Mouse (Mus musculus) gastrocnemius, postnatal 4 days (tissue): Measurements from ENCODE around the gene Gadd45b. TPM values are rescaled to one million over a fixed set of nuclear protein-coding genes. Genes with fewer than 3 reads are reported as not detected.

Experiments
- DNase-seq, 2 experiments: peaks; one replicate each; pipeline ENCODE4 v3.0.0; 2021 to 2022; ENCODE audit warnings: low spot score in 2 of 2, mixed read lengths in 2 of 2
- total RNA-seq, 2 experiments: library from RNA; stranded (reverse); gene quantifications; 2 replicates each; pipeline ENCODE4 v1.2.3; 2021

Gene Gadd45b
- total RNA-seq, 2 experiments from 2014 or later: 13.5 to 16.3 TPM

DNA sequence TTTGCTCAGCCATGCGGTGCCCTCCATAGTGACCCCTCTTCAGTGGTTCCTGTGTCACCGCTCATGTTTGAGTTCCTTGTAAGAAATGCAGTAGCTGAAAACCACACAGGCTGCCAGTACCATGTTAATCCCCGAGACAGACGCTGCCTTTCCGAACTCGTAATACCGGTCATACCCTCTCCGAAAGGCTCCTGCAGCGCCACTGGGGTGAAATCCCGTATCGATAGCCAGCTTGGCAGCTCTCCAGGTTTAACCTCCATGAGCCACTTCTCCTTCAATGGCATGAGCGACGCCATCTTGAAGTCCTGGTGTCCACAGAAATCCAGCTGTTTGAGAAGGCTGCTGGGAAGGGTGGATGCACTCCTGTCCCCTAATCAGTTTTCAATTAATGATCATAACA lies 24.5 kb downstream of the Gadd45b start:
- DNase-seq: no peak

DNA sequence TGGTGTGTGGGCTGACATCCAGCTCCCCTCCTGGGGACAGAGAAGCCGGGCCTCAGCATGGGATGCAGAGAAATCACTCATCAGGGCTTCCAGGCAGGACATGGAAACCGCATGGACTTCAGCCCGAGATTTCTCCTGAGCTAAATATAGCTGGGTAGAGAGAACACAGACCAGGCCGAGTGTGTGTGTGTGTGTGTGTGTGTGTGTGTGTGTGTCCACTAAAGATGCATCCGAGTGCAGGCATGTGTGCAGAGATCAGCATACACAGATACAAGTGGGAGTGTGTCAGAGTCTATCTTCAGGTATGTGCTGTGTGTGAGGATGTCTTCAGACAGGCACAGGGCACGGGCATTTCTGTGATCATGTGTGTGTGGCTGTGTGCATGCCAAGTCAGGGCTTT lies 25.0 kb downstream of the Gadd45b start:
- no peak for DNase-seq

DNA sequence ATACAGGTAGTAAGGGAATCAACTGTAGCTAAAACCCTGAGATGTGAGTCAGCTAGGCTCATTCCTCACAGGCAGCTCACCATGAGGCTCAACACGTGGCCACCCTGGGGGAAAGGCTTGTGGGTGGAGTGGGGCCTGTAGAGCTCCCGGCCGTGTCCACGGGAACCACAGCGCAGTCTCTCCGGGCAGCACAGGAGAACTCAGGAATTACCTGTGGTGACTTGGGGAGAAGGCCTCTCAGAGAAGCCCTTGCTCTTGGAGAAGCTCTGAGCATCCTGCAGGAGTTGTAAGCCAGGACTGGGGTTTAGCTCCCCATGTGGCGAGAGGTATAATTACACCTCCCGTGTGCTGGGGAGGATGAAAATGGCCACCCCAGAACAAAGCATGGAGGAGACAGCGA lies 25.7 kb downstream of the Gadd45b start:
- no peak for DNase-seq

DNA sequence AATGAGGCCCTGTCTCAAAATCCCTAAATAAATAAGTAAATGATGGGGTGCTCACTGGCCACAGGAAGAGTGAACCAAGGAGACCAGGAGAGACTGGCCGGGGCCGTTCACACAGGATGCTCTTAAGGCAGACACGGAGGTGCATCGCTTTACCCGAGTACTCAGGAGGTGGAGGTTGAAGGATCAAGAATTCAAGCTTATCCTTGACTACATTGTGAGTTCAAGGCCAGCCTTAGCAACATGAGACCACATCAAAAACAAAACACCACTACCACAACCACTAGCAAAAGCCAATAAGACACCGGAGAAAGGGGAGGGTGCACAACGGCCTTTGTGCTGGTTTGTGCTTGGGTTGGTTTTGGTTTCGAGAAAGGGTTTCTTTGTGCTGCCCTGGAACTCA lies 26.5 kb downstream of the Gadd45b start:
- no peak for DNase-seq

DNA sequence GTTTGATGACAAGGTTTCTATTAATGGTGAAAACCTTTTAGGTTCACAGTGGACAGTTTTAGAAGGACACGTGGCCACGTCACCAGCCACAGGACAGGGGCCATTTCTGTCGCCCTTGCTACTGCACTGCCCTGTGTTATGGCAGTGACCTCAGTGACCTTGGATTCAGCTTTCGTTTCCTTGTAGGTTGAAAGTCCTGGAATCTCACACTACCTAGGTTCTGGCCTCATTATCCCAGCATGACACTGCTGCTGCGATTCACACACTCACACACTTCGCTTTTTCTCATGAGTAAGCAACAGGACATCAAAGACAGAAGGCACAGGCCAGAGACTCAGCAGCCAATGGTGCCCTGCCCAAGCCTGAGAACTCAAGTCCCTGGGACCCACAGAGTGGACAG lies 27.0 kb downstream of the Gadd45b start:
- no peak for DNase-seq

DNA sequence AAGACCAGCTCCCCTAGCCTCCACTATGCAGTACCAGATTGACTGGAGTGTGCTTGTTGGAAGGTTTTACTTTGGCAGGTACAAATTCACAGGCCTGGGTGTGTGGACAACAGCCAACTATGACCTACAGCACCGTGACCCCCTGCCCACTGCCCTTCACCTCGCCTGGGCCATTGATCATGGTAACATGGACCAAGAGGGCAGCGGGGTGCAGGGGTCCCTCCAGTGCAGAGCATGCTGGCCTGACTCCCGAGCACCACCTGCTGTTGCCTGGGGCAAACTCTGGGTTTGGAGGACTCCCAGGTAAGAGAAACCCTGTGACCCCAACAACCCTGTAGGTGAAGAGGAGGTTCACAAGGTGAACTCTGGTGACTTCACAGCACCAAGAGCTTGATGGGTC lies 27.9 kb downstream of the Gadd45b start:
- DNase-seq: no peak

DNA sequence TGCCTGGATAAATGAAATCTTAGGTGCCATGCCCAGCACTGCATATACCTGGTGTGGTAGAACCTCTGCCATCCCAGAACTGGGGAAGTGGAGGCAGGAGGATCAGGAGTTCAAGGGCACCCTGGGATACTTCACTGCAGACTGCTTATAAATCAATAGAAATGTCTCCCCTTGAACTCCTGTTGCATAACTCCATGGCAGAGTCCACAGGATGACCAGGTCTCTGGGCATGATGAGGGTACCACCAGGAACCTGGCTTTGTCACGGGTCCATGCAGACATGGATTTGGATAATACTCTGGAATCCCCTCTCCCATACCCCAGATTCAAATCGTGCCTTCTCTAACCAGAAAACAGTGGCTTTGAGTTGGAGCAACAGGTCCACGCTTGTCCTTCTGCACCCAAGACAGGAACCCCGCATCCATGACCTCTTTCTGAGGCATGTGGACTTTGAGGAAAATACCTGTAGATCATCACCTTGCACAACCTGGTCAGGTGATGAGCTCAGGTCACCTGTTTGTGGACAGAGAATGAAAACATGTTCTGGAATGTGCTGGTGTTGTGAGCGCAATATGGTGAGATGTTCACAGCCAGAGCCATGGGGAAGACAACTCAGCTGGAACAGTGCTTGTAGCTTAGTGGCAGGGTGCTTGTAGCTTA lies 29.2 kb downstream of the Gadd45b start:
- DNase-seq: no peak

DNA sequence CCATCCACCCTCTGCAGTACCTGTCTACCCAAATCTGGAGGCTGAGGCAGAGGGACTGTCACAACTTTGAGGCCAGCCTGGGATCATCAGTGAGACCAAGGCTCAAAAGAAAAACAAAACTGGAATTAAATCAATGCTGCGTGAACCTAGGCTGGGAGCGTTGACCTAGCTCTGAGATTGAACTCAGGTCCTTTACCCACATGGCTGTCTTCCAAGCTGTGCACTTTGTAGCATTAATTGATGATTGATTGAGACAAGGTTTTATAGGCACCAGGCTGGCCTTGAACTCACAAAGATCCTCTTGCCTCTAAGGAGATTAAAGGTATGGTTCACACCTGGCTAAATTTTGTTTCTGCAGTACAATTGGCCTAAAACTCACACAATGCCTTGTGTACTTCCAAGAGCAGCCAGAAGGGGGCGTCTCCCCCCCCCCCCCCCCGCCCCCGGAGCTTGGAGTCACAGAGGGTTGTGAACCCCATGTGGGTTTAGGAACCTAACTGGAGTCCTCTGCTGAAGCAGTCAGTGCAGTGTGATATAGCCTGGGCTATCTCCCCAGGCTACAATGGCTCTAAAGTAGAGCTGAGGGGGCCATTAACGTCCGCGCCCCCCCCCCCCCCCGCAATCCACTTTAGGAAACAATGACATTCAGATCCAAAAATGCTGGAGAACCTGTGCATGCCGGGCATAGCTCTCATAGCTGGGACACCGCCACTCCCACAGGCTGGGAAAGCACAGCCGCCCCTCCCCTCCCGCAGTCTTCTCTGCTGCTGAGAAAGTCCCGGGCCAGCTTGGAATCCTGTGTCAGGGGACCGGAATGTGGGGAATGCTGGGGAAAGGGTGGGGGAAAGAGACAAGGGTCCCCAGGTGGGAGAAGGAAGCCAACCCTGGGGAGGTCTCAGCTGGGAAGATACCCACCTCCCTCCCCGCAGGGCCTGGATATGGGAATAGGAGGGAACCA lies 31.0 kb downstream of the Gadd45b start:
- DNase-seq: peak in 1 of 2 experiments; percentile 75

DNA sequence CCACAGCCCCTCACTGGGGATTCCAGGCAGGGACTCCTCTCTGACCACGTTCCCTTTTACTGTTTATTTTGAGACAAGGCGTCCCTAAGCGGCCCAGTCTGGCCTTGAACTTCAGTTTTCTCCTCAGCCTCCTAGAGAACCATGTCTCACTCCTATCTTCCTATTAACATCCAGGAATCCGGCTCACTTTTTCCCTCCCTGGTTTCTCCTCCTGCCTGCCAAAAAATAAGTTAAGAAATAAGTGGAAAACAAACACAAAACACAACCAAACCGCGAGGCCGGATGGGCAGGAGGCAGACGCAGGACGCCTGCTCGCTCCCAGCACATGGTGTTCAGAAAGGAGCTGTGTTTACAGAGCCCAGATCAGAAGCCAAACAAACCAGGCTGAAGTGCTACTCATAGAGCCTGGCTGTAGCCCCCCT lies 32.2 kb downstream of the Gadd45b start:
- no peak for DNase-seq

DNA sequence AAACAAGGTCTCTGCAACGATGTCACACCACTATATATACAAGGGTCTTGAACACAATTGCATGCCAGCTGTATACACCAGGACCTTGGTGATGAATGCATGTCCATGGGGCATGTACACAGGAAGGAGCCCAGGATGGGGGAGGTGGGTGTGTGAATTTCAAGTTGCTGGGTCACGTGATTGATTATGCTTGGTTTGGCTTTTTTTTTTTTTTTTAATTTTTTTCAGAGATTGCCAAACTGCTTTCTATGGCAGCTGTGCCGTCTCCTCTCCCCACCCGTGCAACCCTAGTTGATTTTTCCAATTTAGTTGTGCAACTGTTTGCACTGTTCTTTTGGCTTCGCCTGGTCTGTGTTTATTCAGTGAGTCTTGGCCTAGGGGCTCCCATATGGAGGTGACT lies 32.7 kb downstream of the Gadd45b start:
- no peak for DNase-seq

DNA sequence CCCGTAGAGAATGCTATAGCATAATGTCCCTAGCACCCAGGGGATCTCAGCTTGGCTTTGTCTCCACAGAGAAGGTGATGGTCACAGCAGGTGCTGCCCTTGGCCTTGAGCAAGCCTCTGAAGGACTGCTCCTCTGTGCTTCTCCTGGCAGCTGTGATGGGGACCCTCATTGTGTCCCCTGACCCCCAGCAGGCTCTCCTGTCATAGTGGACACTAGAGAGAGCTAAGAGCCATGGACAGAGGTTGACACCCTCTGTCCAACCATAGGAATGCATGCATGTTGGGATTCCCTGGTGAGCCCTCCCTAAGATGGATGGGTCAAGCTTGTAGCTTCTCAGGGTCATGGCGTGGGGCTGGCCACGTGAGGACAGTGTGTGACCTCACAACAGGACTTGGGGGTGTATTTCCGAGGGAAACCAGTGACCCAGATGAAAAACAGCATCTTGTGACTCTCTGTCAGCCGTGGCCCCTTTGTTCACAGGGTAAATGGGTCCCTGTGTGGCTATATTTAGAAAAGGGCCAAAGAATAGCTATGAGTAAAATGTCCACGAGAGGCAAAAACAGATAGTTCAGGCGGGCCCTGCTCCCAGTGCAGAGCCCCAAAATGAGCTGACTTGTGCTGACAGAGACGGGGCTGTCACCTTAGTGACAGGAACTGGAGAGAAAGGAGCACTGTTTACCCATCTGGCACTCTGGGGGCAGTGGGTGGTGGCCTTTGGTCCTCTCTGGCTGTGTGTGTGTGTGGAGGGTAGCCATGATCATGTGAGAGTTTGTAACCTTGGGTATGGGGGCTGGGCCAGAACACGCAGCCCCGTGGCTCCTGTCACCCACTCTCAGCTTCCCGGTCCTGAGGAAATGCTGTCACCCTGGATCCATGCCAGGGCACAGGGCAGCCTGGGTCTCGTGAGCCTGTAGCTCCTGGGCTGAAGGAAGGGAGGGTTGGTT lies 33.4 kb downstream of the Gadd45b start:
- DNase-seq: no peak

DNA sequence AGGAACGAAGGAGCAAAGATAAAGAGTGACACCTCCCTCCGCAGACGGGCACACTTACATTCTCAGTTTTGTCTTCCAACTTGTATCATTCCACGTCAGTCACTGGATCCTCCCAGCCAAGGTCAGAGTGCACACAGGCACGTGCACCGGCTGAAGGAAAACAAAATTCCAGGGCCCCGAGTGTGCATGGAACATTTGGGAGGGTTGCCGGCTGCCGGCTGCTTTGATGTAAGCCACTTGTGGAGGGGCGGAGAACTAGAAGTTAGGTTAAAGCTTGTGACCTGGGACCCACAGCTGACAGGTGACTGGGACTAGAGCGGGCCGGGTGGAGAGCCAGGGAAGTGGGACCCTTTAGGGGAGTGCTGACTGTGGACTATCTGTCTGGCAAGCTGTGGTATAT lies 36.4 kb downstream of the Gadd45b start:
- no peak for DNase-seq

DNA sequence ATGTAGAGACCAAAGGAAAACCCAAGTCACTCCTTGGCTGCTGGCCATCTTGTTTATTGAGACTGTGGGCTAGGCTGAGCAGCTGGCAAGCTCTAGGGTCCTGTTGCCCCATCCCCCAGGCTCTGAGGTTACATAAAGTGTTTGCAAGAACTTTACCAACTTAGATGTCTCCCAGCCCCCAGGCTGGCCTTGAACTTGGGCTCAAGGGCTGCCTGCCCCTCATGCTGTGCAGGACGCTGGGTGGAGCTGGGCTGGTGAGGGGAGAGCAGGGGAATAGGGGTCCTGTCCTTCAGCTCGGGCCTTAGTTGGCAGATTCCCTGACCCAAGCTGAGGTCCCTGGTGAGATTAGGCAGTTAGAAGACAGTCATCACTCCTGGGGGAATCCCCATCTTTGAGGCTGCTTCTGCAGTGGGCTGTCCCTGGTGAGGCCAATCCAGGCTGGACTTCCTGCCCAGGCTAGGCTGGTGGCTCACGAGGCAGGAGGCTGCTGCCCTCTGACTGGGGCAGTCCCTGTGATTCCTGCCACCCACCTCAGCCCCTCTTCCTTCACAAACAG lies 37.3 kb downstream of the Gadd45b start:
- no peak for DNase-seq

DNA sequence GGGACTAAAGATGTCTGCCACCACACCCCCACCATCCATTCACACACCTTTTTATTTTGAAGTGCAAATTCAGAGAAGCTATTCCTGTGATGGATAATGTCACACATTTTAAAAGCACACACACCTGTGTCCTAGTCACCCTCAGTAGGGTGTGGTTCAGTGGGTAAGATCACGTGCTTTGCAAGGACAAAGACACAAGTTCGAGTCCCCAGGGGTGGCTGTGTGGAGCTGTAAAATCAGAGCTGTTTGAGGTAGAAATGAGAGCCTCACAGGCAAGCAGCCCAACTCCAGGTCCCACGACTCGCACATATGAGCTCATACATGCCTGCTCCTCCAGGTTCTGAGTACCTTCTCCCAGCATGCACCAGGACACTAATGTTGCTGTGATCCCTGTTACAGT lies 38.2 kb downstream of the Gadd45b start:
- no peak for DNase-seq

DNA sequence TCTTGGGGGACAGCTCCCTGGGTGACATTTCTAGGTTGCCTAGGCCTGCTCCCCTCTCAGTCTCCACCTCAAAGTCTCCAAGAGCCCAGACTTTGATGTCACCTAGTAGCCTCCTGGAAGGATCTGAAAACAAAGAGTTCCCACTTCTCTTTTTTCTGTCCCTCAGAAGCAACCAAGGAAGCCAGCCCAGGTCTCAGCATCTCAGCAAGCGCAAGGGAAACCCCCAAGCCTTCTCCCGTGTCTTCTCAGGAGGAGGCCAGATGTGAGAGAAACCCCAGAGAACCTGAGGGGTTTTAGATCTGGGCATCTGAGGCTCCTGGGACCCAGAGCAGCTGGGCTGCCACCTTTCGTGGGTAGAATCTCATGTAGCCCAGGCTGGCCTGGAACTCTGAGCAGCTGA lies 39.4 kb downstream of the Gadd45b start:
- DNase-seq: no peak

DNA sequence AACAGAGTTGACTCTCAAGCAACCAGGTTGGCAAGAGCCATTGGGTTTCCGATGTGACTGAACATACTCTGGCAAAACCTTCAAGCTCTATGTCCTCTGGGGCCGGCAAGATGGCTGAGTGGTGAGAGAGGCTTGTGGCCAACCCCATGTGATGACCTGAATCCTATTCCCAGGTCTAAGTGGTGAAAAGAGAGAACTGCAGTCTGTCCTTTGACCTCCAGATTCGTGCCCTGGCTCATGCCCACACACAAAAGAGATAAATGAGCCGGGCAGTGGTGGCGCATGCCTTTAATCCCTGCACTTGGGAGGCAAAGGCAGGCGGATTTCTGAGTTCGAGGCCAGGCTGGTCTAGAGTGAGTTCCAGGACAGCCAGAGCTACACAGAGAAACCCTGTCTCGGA lies 40.3 kb downstream of the Gadd45b start:
- DNase-seq: no peak

DNA sequence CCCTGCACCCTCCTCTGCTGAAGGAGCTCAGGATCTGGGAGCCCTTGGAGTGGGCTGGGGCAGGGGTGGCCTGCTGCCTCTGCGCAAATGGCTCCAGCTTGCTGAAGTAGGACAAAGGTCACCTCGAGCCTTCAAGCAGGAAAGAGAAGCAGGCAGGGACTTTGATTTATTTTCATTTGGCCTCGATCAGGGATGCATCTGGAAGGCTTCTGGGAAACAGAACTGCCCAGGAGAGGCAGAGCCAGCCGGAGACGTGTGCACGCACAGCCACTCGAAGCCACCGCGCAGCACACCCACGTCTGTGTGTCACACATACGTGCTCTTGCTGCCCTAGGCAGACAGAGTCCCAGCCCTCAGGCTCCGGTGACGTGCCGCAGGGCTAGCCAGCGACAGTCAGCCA lies 41.7 kb downstream of the Gadd45b start:
- no peak for DNase-seq

DNA sequence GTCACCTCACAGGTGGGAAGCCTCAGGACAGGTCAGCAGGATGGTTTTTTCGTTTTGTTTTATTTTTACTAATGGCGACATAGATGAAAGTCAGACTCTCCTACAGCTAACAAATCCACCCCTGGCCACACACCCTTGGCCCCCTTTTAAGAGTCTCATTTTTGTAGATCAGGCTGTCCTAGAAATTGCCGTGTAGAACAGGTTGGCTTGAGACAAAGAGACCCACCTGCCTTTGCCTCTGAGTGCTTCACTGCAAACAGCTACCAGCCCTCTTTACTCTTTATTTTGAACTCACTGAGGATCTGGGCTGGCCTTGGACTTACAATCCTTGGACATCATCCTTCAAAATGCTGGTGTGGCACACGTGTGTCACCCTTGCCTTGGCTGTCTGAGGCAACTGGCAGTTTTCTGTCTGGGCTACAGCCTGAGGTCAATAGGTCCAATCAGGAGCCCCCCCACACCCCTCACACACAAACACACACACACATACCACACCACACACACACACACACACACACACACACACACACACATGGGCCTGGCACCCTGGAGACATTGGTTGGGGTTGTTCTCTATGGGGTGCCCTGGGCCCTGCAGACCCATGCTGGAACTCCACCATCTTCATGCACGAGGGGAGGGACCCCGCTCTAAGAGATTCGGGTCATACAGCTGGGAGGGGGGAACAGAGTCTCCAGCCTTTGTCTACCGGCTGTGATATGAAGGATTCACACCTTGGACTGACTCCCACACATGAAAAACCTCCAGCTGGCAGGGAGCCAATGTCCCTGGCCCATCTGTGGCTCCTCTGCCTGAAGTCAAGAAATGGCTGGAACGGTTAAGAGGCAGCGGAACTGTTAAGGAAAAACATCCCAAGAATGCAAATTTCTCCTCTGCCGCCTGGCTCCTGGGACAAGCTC lies 42.5 kb downstream of the Gadd45b start:
- DNase-seq: peak in 1 of 2 experiments; percentile 62

DNA sequence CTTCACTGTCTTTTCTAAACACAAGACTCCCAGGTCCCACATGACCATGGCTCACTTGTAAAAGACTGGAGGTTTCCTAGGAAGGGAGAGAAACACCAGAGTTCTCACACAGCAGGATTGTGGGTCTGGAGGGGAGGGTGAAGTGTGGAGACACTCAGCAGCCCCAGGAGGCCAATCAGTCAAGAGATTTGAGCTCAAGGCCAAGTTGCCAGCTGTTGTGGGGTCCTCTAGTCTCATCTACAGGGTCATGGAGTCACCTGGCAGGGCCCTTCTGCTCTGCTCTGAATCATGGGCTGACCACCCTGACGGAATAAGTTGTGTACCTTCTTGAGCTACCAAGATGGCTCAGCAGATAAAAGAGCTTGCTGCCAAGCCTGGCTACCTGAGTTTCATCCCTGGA lies 43.8 kb downstream of the Gadd45b start:
- no peak for DNase-seq

DNA sequence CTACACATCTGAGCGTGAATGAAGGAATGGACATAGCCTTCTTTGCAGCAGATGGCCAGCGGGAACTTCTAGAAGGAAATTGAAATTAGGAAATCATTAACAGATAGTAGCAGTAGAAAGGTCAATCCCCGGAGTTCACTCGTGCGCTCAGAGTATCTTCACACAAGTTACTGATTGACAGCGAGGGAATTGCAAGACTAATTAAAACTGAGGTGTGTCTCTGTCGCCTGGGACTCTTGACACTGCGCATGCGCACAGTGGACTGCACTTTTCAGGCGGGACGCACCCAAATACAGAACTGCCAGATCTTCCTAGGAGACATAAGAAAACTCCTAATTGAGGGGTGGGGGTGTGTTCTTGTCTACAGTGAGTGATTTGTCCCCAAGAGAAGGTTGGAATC lies 45.6 kb downstream of the Gadd45b start:
- DNase-seq: no peak
